Mouse (Mus musculus) layer of hippocampus, adult 9-10 months (tissue): Measurements from ENCODE around the gene Adamts18.

ENCODE experiments used
- DNase-seq: peaks from one replicate; pipeline ENCODE4 v3.0.0; 2022; ENCODE audit warnings: low spot score

The Adamts18 gene

DNA sequence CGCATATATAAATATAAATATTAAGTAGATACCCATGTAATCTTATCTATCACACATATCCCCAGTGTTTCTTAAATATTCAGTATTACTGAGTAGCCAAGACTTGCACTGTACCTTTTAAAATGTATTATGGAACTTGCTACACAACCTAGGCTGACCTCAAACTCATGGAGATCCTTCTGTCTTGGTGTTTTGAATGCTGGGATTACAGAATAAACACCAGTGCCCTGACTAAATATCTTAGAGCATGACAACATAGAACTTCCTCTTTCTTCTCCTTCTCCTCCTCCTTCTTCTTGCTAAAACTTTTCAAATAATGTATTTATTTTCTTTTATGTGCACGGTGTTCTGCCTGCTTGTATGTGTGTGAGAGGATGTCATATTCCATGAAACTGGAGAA is 95.4 kb downstream of the Adamts18 start:
- no peak for DNase-seq

GRCm38 (mm10) chr8:113752349-113752748 is 96.2 kb downstream of the Adamts18 start:
- no peak for DNase-seq

DNA sequence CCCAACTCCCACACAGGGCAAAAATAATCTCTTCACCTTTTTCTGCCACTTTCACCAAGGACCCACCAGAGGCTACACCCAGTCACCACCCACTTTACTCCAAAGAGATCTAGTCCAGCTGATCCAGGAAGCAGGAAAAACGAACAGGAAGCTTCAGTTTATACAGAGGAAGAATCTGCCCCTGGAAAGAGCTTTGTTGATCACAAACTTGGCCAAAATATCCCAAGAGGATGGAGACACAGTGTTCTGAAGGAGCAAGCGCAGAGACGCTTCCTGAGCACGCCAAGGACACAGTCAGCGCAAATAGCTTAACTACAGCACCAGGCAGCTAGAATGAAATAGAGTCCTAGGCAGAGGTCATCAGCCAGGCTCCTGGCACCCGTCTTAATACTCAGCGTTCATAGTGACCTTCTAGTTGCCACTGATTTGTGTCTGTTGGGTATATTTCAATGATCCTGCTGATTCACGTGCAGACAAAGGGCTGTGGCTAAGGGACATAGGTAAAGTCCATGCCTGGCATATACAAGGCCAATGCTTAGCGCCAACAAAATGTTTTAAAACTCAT is 113.0 kb downstream of the Adamts18 start:
- DNase-seq, result no peak

DNA sequence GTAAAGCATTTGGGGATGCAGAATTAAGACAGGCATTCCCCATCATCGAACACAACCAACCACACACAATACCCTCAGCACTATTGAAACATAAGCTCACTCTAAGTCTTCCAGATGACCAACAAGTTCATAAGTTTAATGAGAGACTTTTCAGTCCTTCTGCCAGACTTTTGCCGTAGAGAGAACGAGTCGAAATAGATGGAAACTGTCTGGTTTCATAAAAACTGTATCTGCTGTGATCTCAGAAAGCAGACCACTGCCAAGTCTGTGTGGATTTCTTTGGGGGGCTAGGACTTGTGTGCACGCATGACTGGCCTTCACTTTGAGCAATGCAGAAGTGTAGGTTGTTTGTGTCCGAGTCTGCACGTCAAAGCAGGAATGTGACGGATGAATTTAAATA is 123.2 kb downstream of the Adamts18 start:
- no peak for DNase-seq

GRCm38 (mm10) chr8:113723873-113724538 is 124.5 kb downstream of the Adamts18 start:
- DNase-seq, result no peak

- DNase-seq, result peak; percentile 1
These were observed 127.1 kb downstream of the Adamts18 start for GRCm38 (mm10) chr8:113721459-113721858.

- no peak for DNase-seq
These were observed 143.6 kb downstream of the Adamts18 start for GRCm38 (mm10) chr8:113704968-113705367.

GRCm38 (mm10) chr8:113691622-113692343 is 156.8 kb downstream of the Adamts18 start:
- no peak for DNase-seq

DNA sequence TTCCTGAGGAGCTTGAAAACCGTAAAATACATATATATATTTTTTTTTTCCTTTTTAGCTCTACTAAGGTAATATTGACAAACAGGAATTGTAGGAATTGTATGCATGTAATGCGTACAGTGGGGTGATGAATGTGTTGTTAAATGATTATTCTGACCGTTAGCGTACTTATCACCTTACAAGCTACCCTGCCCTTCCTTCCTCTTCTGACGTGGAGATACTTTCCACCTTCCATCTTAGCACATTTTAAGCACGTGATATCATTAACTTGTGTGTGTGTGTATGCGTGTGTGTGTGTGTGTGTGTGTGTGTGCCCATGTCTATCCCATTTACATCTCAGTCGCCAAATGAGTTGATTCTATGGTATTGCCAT is 160.0 kb downstream of the Adamts18 start:
- DNase-seq, result no peak

GRCm38 (mm10) chr8:113687889-113688542 is 160.5 kb downstream of the Adamts18 start:
- DNase-seq, result no peak

DNA sequence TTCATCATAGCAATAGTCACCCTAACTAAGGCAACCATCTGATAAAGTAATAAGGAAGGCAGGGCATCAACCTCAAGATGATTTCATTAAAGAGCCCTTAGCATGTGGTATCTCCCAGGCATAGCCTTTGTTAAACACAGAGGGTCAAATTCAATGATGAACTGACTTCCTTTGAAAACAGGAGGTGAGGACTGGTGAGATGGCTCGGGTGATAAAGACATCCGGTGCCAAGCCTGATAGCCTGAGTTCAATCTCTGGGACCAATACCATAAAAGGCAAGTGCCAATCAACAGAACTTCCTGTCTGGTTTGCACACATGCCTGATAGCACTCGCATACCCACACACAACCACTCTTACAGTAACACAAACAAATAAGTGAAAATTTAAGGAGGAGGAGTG is 169.2 kb downstream of the Adamts18 start:
- no peak for DNase-seq

DNA sequence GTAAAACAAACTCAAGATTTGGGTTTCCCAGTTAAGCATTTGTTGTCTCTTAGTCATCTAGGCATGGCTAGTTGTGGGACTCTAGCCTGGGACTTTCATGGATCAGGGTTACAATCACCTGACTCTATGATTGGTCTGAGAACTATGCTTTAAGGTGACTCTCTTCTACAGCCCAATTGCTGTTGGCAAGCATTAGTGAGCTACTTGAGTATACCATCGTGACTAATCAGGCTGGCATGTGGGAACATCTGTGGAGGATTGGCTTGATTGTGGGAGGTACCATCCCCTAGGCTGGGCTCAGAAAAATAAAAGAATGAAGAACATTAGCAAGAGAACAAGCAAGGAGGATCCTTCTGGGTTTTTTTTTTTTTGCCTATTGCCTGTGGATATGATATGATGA is 171.7 kb downstream of the Adamts18 start:
- DNase-seq, result no peak

- DNase-seq, result no peak
These were observed 173.3 kb downstream of the Adamts18 start for GRCm38 (mm10) chr8:113675281-113675680.

DNA sequence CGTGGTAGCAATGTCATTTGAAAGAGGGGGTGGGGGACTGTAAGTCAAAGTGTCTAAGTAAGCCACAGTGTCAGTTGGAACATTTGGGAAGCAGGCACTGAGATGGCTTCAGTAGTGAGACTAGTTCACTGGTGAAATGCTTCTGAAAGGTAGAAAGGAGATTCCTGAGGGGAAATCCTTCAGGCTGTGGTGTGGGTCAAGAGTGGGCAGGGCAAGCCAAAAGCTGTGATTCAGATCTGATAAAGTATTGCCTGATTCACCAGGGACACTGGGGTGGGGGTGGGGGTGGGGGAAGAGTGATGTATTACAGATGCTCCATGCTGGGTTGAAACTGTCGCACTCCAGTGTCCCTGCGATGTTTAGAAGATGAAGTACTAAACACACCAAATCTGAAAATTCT is 173.9 kb downstream of the Adamts18 start:
- no peak for DNase-seq

DNA sequence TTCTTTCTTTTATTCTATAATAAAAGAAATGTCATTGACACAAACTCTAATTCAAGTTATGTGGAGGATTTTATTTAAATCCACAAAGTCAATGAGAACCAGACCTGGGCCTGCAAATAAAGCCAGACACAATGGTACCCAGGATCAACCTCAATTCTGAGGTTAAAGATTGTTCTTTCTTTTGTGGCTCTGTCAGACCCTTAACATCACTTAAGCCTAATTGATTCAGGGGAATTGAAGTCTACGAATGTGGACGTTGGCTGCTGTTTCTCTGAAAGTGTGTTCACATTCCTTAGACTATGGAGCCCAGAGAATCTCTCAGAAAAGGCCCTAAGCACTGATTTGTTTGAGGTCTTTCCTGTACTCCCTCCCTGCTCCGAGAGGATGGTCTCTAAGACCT is 175.2 kb downstream of the Adamts18 start:
- DNase-seq, result no peak

DNA sequence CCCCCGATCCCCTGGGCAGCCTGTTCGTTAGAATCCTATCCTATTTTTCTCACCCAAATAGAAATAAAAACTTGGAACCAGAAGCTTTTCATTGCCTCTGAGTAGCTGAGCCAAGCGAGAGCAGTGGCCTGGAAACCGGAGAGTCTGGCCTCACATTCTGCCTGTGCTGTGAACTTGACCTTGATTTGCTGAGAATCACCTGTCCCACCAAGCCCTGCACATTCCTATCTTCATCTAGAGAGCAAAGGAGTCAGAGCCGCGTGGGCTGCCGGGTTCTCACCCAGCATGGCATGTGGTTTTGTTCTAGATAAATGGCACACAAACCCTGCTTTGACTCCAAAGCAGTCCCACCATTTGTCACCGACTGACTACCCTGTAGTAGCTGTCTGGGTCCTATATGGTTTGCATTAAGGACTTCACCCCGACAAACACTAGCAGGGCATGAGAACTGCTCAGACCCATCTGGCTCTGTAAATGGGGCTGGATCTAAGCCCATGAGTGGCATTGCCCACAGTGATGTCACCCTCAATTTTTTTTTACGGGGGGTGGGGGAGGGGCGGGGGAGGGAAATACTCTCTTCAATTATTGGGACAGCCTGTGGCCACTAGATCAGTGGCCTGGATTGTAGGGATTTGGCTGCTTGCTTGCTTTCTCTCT is 175.8 kb downstream of the Adamts18 start:
- DNase-seq, result no peak

- no peak for DNase-seq
These were observed 178.6 kb downstream of the Adamts18 start for GRCm38 (mm10) chr8:113669924-113670323.

GRCm38 (mm10) chr8:113666714-113667432 is 181.7 kb downstream of the Adamts18 start:
- no peak for DNase-seq

DNA sequence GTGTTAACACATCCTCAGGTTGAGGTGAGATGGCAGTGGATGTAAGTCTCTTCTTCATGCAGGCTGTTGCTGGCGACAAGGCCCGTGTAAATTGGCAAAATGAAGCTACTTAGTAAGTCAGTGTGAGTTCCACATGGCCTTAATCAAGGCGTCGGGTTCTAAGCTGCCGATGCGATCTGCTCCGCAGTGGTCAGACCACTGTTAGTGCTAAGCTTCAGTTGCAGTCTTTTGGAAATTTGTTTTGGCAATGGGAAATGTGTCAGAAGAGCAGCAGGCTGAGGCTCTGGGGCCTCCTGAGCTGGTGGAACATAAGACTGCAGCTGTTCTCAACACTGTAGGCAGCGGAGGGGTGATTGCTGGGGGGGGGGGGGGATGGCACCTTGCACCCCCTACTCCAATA is 182.6 kb downstream of the Adamts18 start:
- no peak for DNase-seq

- no peak for DNase-seq
These were observed 183.5 kb downstream of the Adamts18 start for GRCm38 (mm10) chr8:113665036-113665435.

DNA sequence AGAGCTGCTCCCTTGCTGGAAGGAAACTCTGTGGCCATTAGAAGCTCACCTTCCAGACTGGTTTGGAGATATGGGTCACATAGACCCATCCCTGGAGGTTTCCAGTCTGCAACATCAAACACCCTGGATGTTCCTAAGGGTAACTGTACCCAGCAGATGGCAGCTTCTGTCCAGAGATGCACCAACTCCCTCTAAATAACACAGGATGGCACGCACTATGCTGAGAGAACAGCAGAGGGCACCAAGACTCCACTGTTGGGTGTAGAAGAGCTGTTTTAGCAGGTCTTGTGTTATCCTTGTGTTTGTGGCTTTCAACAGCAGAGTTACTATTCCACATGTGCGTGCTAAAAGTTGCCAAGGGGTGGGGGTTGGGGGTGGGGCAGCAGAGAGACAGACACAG is 184.0 kb downstream of the Adamts18 start:
- peak; percentile 90 for DNase-seq

GRCm38 (mm10) chr8:113660128-113660527 is 188.4 kb downstream of the Adamts18 start:
- no peak for DNase-seq
